Mouse (Mus musculus) splenic B cell, adult 2 months (primary cell): ENCODE measurements around the gene Gm17545.
A peak's percentile ranks its signal among the peaks of the same experiment; 100 is the strongest.

Experiments
- DNase-seq: peaks from one replicate; pipeline ENCODE4 v3.0.0-alpha.2; 2011; ENCODE audit warnings: low read depth, low spot score
- H3K27me3 ChIP-seq: 2 replicates; pipeline ENCODE4 v1.6.1; 2012; ENCODE audit warnings: mild to moderate bottlenecking, low read length, moderate library complexity, mixed read lengths; ENCODE audit not compliant: control insufficient read depth, poor library complexity, insufficient read depth, severe bottlenecking
- H3K36me3 ChIP-seq: 2 replicates; pipeline ENCODE4 v1.6.1; 2012; ENCODE audit warnings: mild to moderate bottlenecking, low read length, moderate library complexity, mixed read lengths; ENCODE audit not compliant: control insufficient read depth, poor library complexity, insufficient read depth, severe bottlenecking

Gm17545 gene

DNA sequence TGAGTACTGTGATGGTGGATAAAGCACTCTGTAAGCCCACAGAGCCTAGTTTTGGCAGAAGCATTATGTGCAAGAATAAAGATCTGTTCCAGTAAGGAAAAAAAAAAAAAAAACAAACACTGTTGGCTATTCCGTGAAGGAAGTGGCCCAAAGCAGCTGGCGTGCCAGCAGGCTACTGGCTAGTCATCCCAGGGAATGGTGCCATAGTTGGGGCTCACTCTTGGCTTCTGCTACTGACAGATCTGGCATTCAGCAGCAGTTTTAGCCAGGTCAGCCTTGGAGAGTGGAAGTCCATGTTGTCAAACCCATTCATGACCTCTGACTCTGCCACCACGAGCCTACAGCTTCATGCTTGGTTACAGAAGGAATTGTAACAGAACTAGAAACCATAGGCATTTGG is 7.9 kb downstream of the Gm17545 start:
- no peak for DNase-seq

GRCm38 (mm10) chr9:22466212-22466611 is 12.1 kb downstream of the Gm17545 start:
- Histone ChIP-seq H3K36me3 (no peaks in the 10 kb centered on the region; the same call in none of the 2 replicates), H3K27me3 (no peaks in the 10 kb centered on the region)
- no peak for DNase-seq

More for the DNA sequence above, 7.9 kb downstream of the Gm17545 start:
- Histone ChIP-seq H3K36me3 (no peaks in the 10 kb centered on the region; the same call in none of the 2 replicates), H3K27me3 (no peaks in the 10 kb centered on the region)

GRCm38 (mm10) chr9:22467371-22468169 is 13.5 kb downstream of the Gm17545 start:
- Histone ChIP-seq H3K36me3 (no peaks in the 10 kb centered on the region; the same call in none of the 2 replicates), H3K27me3 (no peaks in the 10 kb centered on the region)
- peak; percentile 68 for DNase-seq

- Histone ChIP-seq H3K36me3 (no peaks in the 10 kb centered on the region; the same call in none of the 2 replicates), H3K27me3 (no peaks in the 10 kb centered on the region)
- DNase-seq = peak; percentile 89
Observed at GRCm38 (mm10) chr9:22468170-22468898, 14.2 kb downstream of the Gm17545 start.

DNA sequence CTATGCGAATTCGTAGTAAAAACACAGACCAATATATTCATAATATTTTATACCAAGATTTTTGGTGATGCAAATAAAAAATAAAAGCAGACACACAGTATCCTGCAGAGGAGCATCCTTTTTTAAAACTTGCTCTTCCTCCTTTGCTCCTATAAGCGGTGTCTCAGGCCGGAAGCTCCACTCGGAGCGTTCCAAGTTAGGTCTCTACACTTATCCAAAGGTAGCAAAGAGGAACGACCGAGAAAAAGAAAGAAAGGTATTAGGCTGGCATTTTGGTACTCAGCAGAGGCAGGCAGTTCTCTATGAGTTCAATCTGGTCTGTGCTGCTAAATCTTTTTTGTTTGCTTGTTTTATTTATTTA is 14.8 kb downstream of the Gm17545 start:
- Histone ChIP-seq H3K36me3 (no peaks in the 10 kb centered on the region; the same call in none of the 2 replicates), H3K27me3 (no peaks in the 10 kb centered on the region)
- DNase-seq = no peak

DNA sequence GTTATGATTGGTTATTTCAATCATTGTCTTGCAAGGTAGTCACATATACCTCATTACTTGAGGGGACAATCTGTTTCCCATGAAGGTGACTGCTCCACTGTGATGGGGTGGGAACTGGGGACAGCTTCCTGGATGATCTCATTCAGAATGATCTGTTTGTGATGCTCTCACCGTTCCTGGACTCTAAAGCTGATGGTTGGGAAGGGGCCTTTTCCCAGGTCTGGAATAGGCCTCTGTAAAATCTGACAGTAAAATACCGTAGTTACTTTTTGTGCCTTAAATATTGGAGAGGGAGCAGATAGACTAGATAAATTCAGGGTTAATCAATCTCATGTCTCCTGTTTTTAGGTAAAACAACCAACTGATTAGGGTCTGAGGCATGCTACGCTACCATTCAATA is 15.6 kb downstream of the Gm17545 start, which contains the start of gene Rp9:
TSS of gene Rp9 (minus strand) at position 101 of the 400 bp plus-strand sequence.
- DNase-seq = no peak
- H3K27me3 ChIP-seq = no peaks in the 10 kb centered on the region
- no peaks in the 10 kb centered on the region; the same call in 1 of the 2 replicates for H3K36me3 ChIP-seq

DNA sequence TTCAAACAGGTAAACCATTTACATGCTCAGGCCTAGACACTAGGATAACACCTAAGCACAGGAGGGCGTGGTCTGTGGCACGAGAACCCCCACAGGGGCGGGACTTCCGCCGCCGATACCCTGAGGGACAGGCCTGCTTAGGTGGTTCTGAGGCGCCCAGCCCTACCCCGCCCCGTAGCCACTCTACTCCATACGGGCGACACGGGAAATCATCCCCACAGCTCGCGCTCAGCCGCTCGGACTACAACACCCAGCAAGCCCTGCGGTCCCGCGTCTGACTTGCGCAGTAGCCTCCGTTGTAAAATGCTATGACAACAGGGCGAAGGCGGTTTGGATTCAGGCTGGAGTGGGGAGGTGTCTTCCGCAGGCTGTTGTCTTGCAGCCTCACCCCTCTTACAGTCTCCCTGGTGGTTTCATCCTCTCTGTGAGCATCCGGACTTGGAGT is 21.4 kb downstream of the Gm17545 start, which contains the start of gene Bbs9:
TSS of gene Bbs9 (plus strand) at position 292 of the 445 bp plus-strand sequence.
- Histone ChIP-seq H3K36me3 (no peaks in the 10 kb centered on the region), H3K27me3 (no peaks in the 10 kb centered on the region)
- DNase-seq = peak; percentile 95

- H3K27me3 ChIP-seq = no peaks in the 10 kb centered on the region
- DNase-seq = peak; percentile 21
- no peaks in the 10 kb centered on the region for H3K36me3 ChIP-seq
Observed at GRCm38 (mm10) chr9:22476265-22476664, 22.2 kb downstream of the Gm17545 start.

DNA sequence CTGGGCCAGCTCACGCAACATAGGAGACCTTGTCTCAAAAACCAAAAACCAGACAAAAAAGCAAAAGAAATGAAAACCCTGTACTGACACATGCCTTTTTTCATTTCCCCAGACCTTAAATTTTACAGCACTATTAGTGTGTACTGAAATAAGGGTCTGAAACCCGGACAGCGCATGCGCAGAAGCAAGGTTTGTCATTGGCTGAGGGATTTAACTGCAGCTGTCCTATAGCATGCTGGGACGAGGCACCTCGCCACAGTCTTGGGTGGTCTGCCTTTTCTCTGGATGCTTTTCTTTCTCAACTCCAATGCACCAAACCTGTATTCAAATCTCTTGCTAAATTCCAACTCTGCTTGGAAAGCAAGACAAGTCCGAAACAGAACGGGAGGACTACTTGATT is 24.9 kb downstream of the Gm17545 start:
- no peak for DNase-seq
- no peaks in the 10 kb centered on the region for H3K27me3 ChIP-seq
- no peaks in the 10 kb centered on the region for H3K36me3 ChIP-seq

DNA sequence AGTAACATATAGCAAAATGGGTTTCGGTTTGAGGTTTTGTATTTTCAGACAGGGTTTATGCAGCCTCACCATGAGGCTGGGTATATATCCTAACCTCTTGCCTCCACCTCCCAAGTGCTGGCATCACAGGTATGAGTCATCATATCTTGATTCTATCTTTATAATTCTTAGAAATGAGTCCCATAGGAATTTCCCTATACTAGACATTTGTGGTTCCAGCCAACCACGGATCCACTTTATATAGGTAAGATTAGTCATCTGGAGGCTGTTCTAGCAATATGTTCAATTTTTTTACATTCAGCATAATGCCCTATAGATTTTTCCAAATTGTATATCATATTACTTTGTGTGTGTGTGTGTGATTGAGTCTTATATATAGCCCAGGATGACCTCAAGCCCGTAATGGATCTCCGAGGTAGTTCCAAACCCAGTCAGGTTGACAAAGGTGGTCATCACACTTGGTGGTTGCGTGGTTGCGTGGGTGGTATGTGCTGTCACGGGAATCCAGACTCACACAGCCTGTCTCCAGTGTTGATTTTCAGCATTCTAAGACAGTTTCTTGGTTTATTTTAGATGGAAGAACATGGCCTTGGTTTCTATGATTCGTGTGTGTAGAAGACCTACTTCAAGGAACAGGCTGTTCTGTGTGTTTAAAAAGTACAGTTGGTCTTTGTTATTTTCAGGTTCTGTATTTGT is 29.9 kb downstream of the Gm17545 start:
- Histone ChIP-seq H3K27me3 (no peaks in the 10 kb centered on the region), H3K36me3 (no peaks in the 10 kb centered on the region)
- no peak for DNase-seq

DNA sequence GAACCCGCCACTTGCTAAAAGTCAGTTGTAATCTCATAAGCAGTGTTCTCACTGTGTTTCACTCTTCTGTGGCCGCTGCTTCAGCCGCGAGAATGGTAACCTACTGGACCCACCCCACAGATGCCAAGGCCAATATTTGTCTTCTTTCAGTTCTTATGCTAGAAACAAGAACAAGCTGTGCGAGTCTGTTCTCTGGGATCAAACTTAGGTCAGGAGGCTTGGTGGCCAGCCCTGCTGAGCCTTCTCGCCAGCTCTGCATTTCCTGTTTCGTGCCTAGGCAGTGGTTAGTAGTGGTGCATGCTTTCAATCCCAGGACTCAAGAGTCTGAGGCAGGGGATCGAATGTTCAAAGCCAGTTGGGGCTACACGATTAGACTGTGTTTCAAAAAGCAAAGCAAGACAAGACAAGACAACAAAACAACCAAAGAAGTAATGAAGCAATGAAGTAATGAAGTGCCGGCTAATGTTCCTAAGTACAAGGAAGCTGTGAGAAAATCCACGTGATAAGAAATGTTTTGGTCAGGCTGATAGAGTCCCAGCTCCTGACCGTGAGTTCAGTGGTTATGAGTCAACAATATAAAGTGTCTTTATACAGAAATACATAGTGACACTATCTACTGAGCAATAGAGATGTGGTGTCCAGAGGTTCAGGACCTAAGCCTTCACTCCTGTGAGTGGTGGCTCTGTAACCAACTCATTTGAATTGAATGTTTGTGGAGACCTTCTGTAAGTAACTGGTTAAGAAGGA is 30.6 kb downstream of the Gm17545 start:
- no peak for DNase-seq
- Histone ChIP-seq H3K36me3 (no peaks in the 10 kb centered on the region), H3K27me3 (no peaks in the 10 kb centered on the region)

DNA sequence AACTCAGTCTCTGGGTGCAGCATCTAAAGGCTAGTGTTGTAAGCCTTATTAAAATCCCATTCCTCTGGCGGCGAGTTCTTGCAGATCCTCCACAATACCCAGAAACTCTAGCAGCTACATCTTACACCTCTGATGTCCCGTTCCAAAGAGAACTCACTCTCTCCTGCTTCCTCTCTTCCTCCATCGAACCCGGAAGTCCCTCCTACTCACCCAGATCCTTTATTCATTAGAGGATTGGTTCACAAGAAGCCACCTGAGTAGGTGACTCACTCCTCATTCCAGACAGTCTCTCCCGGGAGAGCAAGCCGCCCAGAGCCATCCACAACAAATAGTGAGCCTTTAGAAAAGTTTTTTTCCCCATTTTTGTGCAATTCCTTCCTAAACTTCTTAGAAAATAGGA is 32.1 kb downstream of the Gm17545 start:
- no peaks in the 10 kb centered on the region for H3K36me3 ChIP-seq
- no peak for DNase-seq
- H3K27me3 ChIP-seq = no peaks in the 10 kb centered on the region

DNA sequence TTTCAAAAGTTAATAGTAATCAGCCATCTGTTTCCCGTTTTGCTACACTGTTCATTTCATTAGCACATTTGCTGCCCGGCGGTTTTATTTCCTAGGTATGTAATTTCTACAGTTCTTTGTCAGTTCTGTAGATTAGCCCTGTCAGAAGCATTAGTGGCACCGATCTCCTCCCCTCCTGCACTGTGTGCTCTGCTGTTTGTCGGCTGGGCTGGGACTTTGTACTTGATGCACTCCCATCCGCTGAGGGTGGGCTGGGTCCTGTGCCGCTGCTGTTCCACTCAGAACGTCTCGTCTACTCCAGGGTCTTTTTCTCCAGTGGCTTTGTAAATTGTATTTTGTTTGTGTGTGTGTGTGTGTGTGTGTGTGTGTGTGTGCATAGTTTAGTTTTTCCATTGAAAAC is 34.9 kb downstream of the Gm17545 start:
- Histone ChIP-seq H3K36me3 (no peaks in the 10 kb centered on the region), H3K27me3 (no peaks in the 10 kb centered on the region)
- no peak for DNase-seq

GRCm38 (mm10) chr9:22494203-22494807 is 40.2 kb downstream of the Gm17545 start:
- Histone ChIP-seq H3K36me3 (no peaks in the 10 kb centered on the region), H3K27me3 (no peaks in the 10 kb centered on the region)
- DNase-seq = no peak
